Mouse (Mus musculus) common myeloid progenitor, adult 5-6 weeks (primary cell): ENCODE results near the gene Cntnap2. TPM values are rescaled to one million over a fixed set of nuclear protein-coding genes. Genes with fewer than 3 reads are reported as not detected.

Source experiments
- ATAC-seq: replicated peaks from 2 replicates; pipeline ENCODE4 v1.8.0; 2016; ENCODE audit warnings: low read depth, mild to moderate bottlenecking, moderate TSS enrichment, inconsistent platforms; ENCODE audit not compliant: poor library complexity, severe bottlenecking
- total RNA-seq: library from RNA; stranded (forward); fragments of 200-1000, 187-1606 nt; gene quantifications from 2 replicates; pipeline ENCODE4 v1.2.3, GENCODE M21; 2017

Gene Cntnap2
- total RNA-seq, 1 experiment from 2014 or later, result not detected

- ATAC-seq, result no peak
Observed at GRCm38 (mm10) chr6:46886230-46886629, 1827.1 kb downstream of the Cntnap2 start.

GRCm38 (mm10) chr6:46909167-46909566 is 1850.0 kb downstream of the Cntnap2 start:
- no peak for ATAC-seq

DNA sequence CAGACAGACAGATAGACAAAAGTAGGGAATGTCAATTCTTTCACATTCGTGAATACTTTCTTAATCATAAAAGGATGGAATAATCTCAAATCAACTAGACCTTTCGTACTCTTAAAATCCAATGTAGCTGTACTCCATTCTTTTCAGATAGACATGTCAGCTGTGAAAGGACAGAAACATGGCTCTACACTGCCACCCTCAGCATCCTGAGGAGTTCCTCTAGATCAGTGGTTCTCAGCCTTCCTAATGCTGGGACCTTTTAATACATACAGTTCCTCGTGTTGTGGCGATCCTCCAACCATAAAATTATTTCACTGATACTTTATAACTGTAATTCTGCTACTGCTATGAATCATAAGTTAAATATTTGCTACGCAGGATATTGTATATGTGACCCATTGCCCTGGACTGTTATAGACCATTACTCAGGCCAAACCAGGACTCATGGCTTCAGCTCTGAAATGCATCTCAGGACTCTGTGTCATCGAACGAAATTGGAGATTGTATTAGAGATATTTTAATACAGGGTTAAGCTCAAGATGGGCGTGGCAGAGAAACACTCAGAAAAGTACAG is 1859.6 kb downstream of the Cntnap2 start:
- no peak for ATAC-seq

DNA sequence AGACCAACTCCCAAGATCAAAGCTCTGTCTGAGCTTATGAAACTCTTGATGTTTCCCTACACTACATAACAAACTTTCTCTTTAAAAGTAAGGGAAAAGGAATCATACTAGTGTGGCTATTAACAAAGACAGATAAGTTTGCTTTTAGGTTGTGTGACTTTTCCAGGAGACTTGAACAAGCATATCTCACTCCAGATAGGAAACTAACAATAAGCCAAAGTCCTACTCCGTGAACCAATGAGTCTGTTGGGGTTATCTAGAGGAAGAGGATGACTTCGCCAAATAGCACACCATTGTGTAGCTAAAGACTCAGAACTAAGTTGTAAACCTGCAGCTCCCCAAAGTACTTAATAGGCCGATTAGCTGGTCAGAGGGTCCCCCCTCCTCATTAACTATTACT is 1860.8 kb downstream of the Cntnap2 start:
- ATAC-seq, result no peak

DNA sequence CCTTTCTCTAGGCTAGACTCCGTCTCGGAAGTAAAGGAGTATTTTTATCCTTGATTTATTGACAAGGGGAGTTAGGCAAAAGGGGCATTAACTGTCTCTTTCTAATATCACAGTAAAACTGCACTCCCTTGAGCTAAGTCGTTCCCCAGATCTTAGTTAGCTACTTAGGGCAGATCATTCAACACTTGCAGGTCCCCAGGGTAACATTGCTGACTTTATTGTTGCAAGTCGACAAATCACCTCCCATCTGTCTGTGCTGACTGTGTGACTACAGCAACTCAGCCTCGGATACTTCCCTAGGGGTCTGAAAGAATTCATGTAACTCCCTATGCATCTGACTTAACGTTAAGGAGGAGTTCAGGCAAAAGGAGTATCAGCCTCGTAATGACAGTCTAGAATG is 1865.6 kb downstream of the Cntnap2 start:
- ATAC-seq, result no peak

- no peak for ATAC-seq
Observed at GRCm38 (mm10) chr6:46945703-46946102, 1886.5 kb downstream of the Cntnap2 start.

DNA sequence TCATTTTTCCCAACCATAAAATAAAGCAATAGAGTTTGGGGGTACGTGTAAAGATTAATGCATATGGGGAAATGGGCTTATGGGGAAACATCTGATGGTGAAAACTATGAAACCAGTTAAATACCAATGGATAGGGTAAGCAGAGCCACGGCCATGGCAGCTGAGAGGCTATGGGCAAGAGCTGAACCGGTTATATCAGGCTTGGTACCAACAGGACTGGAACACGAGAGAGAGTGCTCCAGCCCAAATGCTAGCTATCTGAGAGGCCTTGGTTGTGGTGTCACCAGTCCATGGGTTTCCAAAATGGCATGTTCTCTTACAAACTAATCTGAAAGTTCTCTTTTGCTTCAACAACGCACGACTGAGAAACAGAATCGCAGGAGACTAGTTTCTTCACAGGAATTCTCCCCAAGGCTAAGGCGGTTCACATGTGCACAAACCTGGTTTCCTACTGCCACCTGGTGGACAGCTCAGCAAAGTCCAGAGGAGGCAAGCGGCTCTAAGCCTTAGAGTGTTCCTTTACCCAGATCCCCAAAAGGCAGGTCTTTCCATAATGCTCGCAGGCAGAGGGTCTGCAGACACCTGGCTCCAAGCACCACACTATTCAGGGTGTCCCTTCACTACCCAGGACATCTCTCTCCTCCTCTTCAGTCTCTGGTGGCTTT is 1902.0 kb downstream of the Cntnap2 start:
- ATAC-seq, result peak; percentile 93

GRCm38 (mm10) chr6:46963261-46963660 is 1904.1 kb downstream of the Cntnap2 start:
- no peak for ATAC-seq

GRCm38 (mm10) chr6:46963693-46964092 is 1904.5 kb downstream of the Cntnap2 start:
- no peak for ATAC-seq

DNA sequence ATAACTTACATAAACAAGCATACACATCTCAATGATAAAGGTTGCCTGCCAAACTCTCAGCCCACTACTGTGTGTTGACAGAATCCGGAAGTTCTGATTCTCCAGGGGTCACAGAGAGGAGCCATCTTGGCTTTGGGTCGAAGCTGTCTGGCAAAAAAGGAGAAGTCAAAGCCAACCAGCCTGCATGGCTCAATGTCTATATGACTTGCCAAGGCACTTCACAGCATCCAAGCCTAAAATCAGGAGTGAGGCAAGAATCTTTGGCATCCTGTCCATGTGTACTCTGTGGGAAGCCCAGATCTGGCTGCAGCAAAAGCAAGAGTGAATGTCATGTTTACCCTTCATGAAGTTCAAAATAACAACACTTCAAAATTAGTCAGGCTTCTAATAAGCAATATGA is 1913.5 kb downstream of the Cntnap2 start:
- ATAC-seq, result no peak

- no peak for ATAC-seq
Observed at GRCm38 (mm10) chr6:46996010-46996602, 1936.9 kb downstream of the Cntnap2 start.

GRCm38 (mm10) chr6:47004430-47004829 is 1945.3 kb downstream of the Cntnap2 start:
- ATAC-seq, result no peak

DNA sequence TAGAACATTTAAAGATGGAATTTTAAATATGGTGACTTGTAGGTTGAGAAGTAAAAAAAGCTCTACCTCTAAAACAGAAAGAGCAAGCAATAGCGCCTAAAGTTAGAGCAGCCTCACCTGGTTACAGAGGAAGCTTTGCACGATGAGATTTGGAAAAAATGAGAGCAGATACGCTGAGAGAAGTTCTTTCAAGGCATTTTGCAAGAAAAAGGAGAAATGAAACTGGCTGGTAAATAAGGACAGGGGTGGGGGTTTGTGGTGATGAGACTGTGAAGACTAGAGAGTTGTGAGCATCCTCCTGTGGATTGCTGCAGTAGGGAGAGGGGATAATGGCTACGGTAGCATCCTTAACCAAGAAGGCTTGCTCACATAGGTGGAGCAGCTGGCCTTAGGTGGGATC is 1953.8 kb downstream of the Cntnap2 start:
- peak; percentile 43; the same call in 1 of the 2 replicates for ATAC-seq

DNA sequence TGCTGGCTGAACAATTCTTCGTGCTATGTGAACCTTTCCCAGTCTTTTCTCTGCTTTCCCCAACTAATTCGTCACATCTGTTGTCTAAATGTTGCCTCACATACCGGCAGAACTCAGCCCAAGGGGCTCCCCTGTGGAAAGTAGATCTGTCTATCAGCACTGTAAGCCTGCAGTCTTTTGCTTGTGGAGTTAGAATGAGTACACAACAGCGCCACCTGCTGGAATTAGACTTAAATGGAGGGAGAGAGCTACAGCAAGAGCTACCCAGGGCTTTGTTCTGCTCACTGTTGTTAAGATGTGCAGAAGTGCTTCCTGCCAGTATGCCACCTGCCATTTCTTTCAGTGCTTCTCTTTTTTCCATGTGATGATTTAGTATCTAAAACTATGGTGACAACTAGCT is 1954.4 kb downstream of the Cntnap2 start:
- peak; percentile 93 for ATAC-seq

GRCm38 (mm10) chr6:47014886-47015586 is 1955.9 kb downstream of the Cntnap2 start:
- ATAC-seq, result no peak

- ATAC-seq, result no peak
Observed at GRCm38 (mm10) chr6:47026064-47026686, 1967.0 kb downstream of the Cntnap2 start.

- no peak for ATAC-seq
Observed at GRCm38 (mm10) chr6:47031362-47031761, 1972.2 kb downstream of the Cntnap2 start.

- ATAC-seq, result no peak
Observed at GRCm38 (mm10) chr6:47042602-47043001, 1983.4 kb downstream of the Cntnap2 start.

- ATAC-seq, result no peak
Observed at GRCm38 (mm10) chr6:47043586-47043985, 1984.4 kb downstream of the Cntnap2 start.

- no peak for ATAC-seq
Observed at GRCm38 (mm10) chr6:47044385-47045200, 1985.4 kb downstream of the Cntnap2 start.
